In the genomic region with DNA sequence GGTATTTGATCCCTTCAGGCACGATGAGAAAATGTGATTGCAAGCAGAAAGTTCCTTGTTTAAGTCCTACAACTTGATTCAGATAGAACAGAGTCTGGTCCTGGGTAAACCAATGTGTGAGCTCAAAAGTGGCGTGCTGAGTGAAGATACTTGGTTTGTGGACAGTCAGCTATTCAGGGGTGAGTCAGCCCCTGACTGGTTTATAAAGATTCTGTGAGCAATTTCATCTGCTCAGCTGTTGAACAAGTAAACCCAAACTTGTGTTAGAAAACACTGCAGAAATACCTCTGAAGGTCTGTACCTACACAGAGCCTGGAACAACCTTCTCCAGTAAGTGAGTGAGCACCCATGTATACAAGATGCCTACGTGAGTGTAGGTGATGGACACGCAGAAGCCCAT, we compare ENCODE assay signal across 15 mouse cellular contexts.
DNase-seq lines count a peak whose midpoint lies in the region; ATAC-seq and TF ChIP-seq lines count a peak whose summit lies in the region.
"Had no signal": no experiment of that assay in that cellular context is flagged by ENCODE, and none has a peak within 500 bp of the region (broad histone marks: within the 10 kb centered on the region; RNA-seq: fewer than 3 reads in every experiment).

No protein-coding gene starts in this region.

- no peak overlapping the region for H3K4me3 ChIP-seq in heart, embryonic 12.5 days
- no peak overlapping the region for H3K4me3 ChIP-seq in midbrain, embryonic 10.5 days
- H3K4me3 ChIP-seq in midbrain, embryonic 16.5 days (ENCODE audit: low read depth, low read length): no peak overlapping the region
- no peak overlapping the region for H3K4me3 ChIP-seq in myocyte
- H3K4me3 ChIP-seq: forebrain, embryonic 15.5 days; layer of hippocampus, adult 2 months had no signal

- no peak for ATAC-seq in heart, embryonic 12.5 days (ENCODE audit: insufficient number of reproducible peaks, low FRiP score)
- no peak for ATAC-seq in midbrain, embryonic 16.5 days
- ATAC-seq: forebrain, embryonic 15.5 days; hindbrain, embryonic 16.5 days had no signal

- H3ac ChIP-seq in myocyte (ENCODE audit: control insufficient read depth, insufficient read length): no peak overlapping the region

- no peaks in the 10 kb centered on the region for H3K36me3 ChIP-seq in heart, embryonic 12.5 days
- no peaks in the 10 kb centered on the region for H3K36me3 ChIP-seq in midbrain, embryonic 10.5 days
- H3K36me3 ChIP-seq in midbrain, embryonic 16.5 days (ENCODE audit: control insufficient read depth, insufficient read depth, low read length): no peaks in the 10 kb centered on the region
- no peaks in the 10 kb centered on the region for H3K36me3 ChIP-seq in myocyte (ENCODE audit: control insufficient read depth, insufficient read depth)
- H3K36me3 ChIP-seq: forebrain, embryonic 15.5 days had no signal

- H3K79me2 ChIP-seq in myocyte (ENCODE audit: control insufficient read depth, insufficient read depth): no peaks in the 10 kb centered on the region

- TF ChIP-seq POLR2A in myocyte (IDR thresholded peaks at IDR 0.05; ENCODE audit: insufficient read length, low read depth): no peak

- no peaks in the 10 kb centered on the region for H3K4me1 ChIP-seq in heart, embryonic 12.5 days (replicated peaks)
- H3K4me1 ChIP-seq in midbrain, embryonic 10.5 days: peaks cover 21% of the 10 kb centered on the region
- no peaks in the 10 kb centered on the region; the same call in 1 of the 2 replicates for H3K4me1 ChIP-seq in midbrain, embryonic 16.5 days (ENCODE audit: control insufficient read depth, insufficient read depth, low read length)
- H3K4me1 ChIP-seq: forebrain, embryonic 15.5 days had no signal

- WGBS in heart, embryonic 12.5 days: 44% methylated on average over 4 of the region's 4 CpGs
- 30% methylated on average over 4 of the region's 4 CpGs for WGBS in midbrain, embryonic 10.5 days
- 33% methylated on average over 4 of the region's 4 CpGs for WGBS in midbrain, embryonic 16.5 days

- no peaks in the 10 kb centered on the region for H3K9me3 ChIP-seq in heart, embryonic 12.5 days (replicated peaks)
- no peaks in the 10 kb centered on the region for H3K9me3 ChIP-seq in midbrain, embryonic 10.5 days (replicated peaks)
- H3K9me3 ChIP-seq in midbrain, embryonic 16.5 days (replicated peaks; ENCODE audit: control insufficient read depth, low read length, poor library complexity, severe bottlenecking): no peaks in the 10 kb centered on the region
- H3K9me3 ChIP-seq: forebrain, embryonic 15.5 days had no signal

- peak overlapping the region; percentile 47 for H3K27ac ChIP-seq in heart, embryonic 12.5 days (ENCODE audit: poor library complexity, severe bottlenecking)
- H3K27ac ChIP-seq in midbrain, embryonic 10.5 days (replicated peaks): peak overlapping the region; percentile 76
- no peak overlapping the region for H3K27ac ChIP-seq in midbrain, embryonic 16.5 days (ENCODE audit: low read length)
- H3K27ac ChIP-seq: forebrain, embryonic 15.5 days; layer of hippocampus, adult 2 months had no signal

- intact Hi-C loops in heart, postnatal 25 days (cut with DNase I): no loop called here

- no peak overlapping the region for H3K9ac ChIP-seq in heart, embryonic 12.5 days
- no peak overlapping the region for H3K9ac ChIP-seq in midbrain, embryonic 16.5 days (ENCODE audit: low read depth, low read length)
- H3K9ac ChIP-seq: forebrain, embryonic 15.5 days; liver, postnatal 0 days had no signal

- H3K27me3 ChIP-seq in heart, embryonic 12.5 days (replicated peaks): no peaks in the 10 kb centered on the region
- H3K27me3 ChIP-seq in midbrain, embryonic 10.5 days (ENCODE audit: low read depth, poor library complexity, severe bottlenecking): peaks cover 90% of the 10 kb centered on the region
- H3K27me3 ChIP-seq in midbrain, embryonic 16.5 days (ENCODE audit: control insufficient read depth, insufficient read depth, low read depth, low read length): no peaks in the 10 kb centered on the region
- H3K27me3 ChIP-seq in myocyte (ENCODE audit: control insufficient read depth, insufficient read depth, insufficient read length): no peaks in the 10 kb centered on the region
- H3K27me3 ChIP-seq: forebrain, embryonic 15.5 days had no signal

- H3K4me2 ChIP-seq in heart, embryonic 12.5 days: no peak overlapping the region
- no peak overlapping the region for H3K4me2 ChIP-seq in midbrain, embryonic 16.5 days (ENCODE audit: low read length)
- peak overlapping the region; percentile 48 for H3K4me2 ChIP-seq in myocyte (ENCODE audit: low read depth)
- H3K4me2 ChIP-seq: forebrain, embryonic 15.5 days had no signal

- no peak for DNase-seq in heart, postnatal 25 days (ENCODE audit: low spot score)
- DNase-seq in midbrain, embryonic 10.5 days (ENCODE audit: low spot score): peak; percentile 15
- DNase-seq in NIH3T3 (ENCODE audit: low read depth): peak; percentile 50
- DNase-seq in frontal cortex, postnatal 25 days (ENCODE audit: low spot score in 2 of 2): no peak
- DNase-seq: cerebellum, adult 8-10 months; liver; liver, postnatal 0 days; lung, postnatal 14 days; right cerebral cortex, adult 18-20 months had no signal

TF ChIP-seq in myocyte, 11 proteins besides CTCF, POLR2A, EP300 and RAD21:
- TF ChIP-seq SRF (IDR thresholded peaks at IDR 0.05; ENCODE audit: control insufficient read depth, insufficient read length, low read depth) (no peak), POLR2AphosphoS2 (IDR thresholded peaks at IDR 0.05; ENCODE audit: insufficient read length, low read depth) (no peak), MYOD1 (IDR thresholded peaks at IDR 0.05; ENCODE audit: control insufficient read depth in 1 of 3, insufficient read length in 2 of 3, low read depth in 2 of 3) (no peak), TCF12 (IDR thresholded peaks at IDR 0.05; ENCODE audit: insufficient read depth, poor library complexity, severe bottlenecking) (no peak), MYOG (IDR thresholded peaks at IDR 0.05; ENCODE audit: control insufficient read depth in 1 of 3, insufficient read depth in 1 of 3, insufficient read length in 2 of 3, low read depth in 2 of 3) (no peak), REST (IDR thresholded peaks at IDR 0.05; ENCODE audit: insufficient read depth, insufficient read length) (no peak), E2F4 (IDR thresholded peaks at IDR 0.05; ENCODE audit: insufficient read depth) (no peak), TCF3 (IDR thresholded peaks at IDR 0.05; ENCODE audit: insufficient read length, low read depth) (no peak), MAX (IDR thresholded peaks at IDR 0.05; ENCODE audit: low read depth) (no peak), USF1 (IDR thresholded peaks at IDR 0.05; ENCODE audit: low read depth) (no peak), CEBPB (IDR thresholded peaks at IDR 0.05; ENCODE audit: insufficient read depth, poor library complexity, severe bottlenecking) (no peak)

Comparison
In these comparisons a context has a peak if more than half of its experiments do, and no peak if none do; other contexts are left out.
1. DNase-seq: peak in midbrain, embryonic 10.5 days (single experiment) and NIH3T3 (single experiment); none in heart, postnatal 25 days (single experiment) and frontal cortex, postnatal 25 days (0 of 2).